In genomic region chrX:77509776-77510175, GRCm38 (mm10) we compare ENCODE assay signal across 8 mouse cellular contexts. TPM values are rescaled to one million over a fixed set of nuclear protein-coding genes. Genes with fewer than 3 reads are reported as not detected.
A peak's percentile ranks its signal among the peaks of the same experiment; 100 is the strongest.
DNase-seq lines count a peak whose midpoint lies in the region; ATAC-seq and TF ChIP-seq lines count a peak whose summit lies in the region.

No protein-coding gene starts in this region.

- H3K9ac ChIP-seq in intestine, postnatal 0 days (ENCODE audit: low read depth, low read length): no peak overlapping the region
- no peak overlapping the region for H3K9ac ChIP-seq in liver, embryonic 16.5 days (ENCODE audit: low read depth, low read length)

- peaks cover 6% of the 10 kb centered on the region; the same call in 1 of the 2 replicates for H3K9me3 ChIP-seq in forebrain, embryonic 10.5 days
- no peaks in the 10 kb centered on the region for H3K9me3 ChIP-seq in intestine, postnatal 0 days (ENCODE audit: control insufficient read depth)
- H3K9me3 ChIP-seq in liver, embryonic 16.5 days (replicated peaks; ENCODE audit: control insufficient read depth, low read length): no peaks in the 10 kb centered on the region

- ATAC-seq in intestine, postnatal 0 days: no peak
- ATAC-seq in liver, embryonic 16.5 days (ENCODE audit: low read depth): no peak

- no peaks in the 10 kb centered on the region for H3K27me3 ChIP-seq in forebrain, embryonic 10.5 days (ENCODE audit: poor library complexity, severe bottlenecking)
- H3K27me3 ChIP-seq in intestine, postnatal 0 days (replicated peaks; ENCODE audit: control insufficient read depth, insufficient read depth, low read length): no peaks in the 10 kb centered on the region
- no peaks in the 10 kb centered on the region for H3K27me3 ChIP-seq in liver, embryonic 16.5 days (ENCODE audit: control insufficient read depth, insufficient read depth, low read depth, low read length)

- no peaks in the 10 kb centered on the region for H3K36me3 ChIP-seq in forebrain, embryonic 10.5 days (replicated peaks)
- H3K36me3 ChIP-seq in intestine, postnatal 0 days (ENCODE audit: control insufficient read depth, insufficient read depth): no peaks in the 10 kb centered on the region
- no peaks in the 10 kb centered on the region for H3K36me3 ChIP-seq in liver, embryonic 16.5 days (ENCODE audit: control insufficient read depth, insufficient read depth)

- 11% methylated on average over 10 of the region's 10 CpGs for WGBS in forebrain, embryonic 10.5 days
- WGBS in intestine, postnatal 0 days: 18% methylated on average over 10 of the region's 10 CpGs
- WGBS in liver, embryonic 16.5 days (ENCODE audit: insufficient replicate concordance): 17% methylated on average over 10 of the region's 10 CpGs

- peak; percentile 16 for DNase-seq in kidney, adult 11 months
- no peak for DNase-seq in kidney, postnatal 14 days
- DNase-seq in forebrain, embryonic 10.5 days (ENCODE audit: extremely low spot score, low spot score): peak; percentile 26
- DNase-seq in right cerebral cortex, adult 2 months (ENCODE audit: low spot score in 2 of 2): peak; percentile 8 to 43
- DNase-seq in ovary, postnatal 36 days (ENCODE audit: low spot score): no peak

- TF ChIP-seq CTCF in bone marrow macrophage, adult 2 months (IDR thresholded peaks at IDR 0.05; ENCODE audit: low read depth, low read length): no peak
- no peak for TF ChIP-seq CTCF in intestine, postnatal 0 days (IDR thresholded peaks at IDR 0.05; ENCODE audit: low read depth)

- peak overlapping the region; percentile 91 for H3K27ac ChIP-seq in bone marrow macrophage, adult 2 months (ENCODE audit: insufficient read depth, low read depth, low read length)
- peak overlapping the region; percentile 96 for H3K27ac ChIP-seq in forebrain, embryonic 10.5 days
- peak overlapping the region; percentile 94 for H3K27ac ChIP-seq in intestine, postnatal 0 days (ENCODE audit: low read depth, low read length)
- H3K27ac ChIP-seq in liver, embryonic 16.5 days (ENCODE audit: low read length): peak overlapping the region; percentile 74; the same call in 1 of the 2 replicates

- peaks cover 11% of the 10 kb centered on the region for H3K4me1 ChIP-seq in bone marrow macrophage, adult 2 months (ENCODE audit: control insufficient read depth, insufficient read depth, low read length)
- H3K4me1 ChIP-seq in forebrain, embryonic 10.5 days: peaks cover 30% of the 10 kb centered on the region
- no peaks in the 10 kb centered on the region for H3K4me1 ChIP-seq in intestine, postnatal 0 days (replicated peaks; ENCODE audit: control insufficient read depth, insufficient read depth, low read length)
- H3K4me1 ChIP-seq in liver, embryonic 16.5 days (ENCODE audit: control insufficient read depth, low read depth, low read length): peaks cover 8% of the 10 kb centered on the region

- TF ChIP-seq POLR2A in bone marrow macrophage, adult 2 months (IDR thresholded peaks at IDR 0.05; ENCODE audit: borderline replicate concordance, low read depth, low read length): no peak

- H3K4me2 ChIP-seq in intestine, postnatal 0 days (replicated peaks; ENCODE audit: low read depth): peak overlapping the region; percentile 67
- H3K4me2 ChIP-seq in liver, embryonic 16.5 days (ENCODE audit: low read depth, low read length): peak overlapping the region; percentile 71

- peak overlapping the region; percentile 63 for H3K4me3 ChIP-seq in bone marrow macrophage, adult 2 months (ENCODE audit: insufficient read depth, low read length)
- peak overlapping the region; percentile 67 for H3K4me3 ChIP-seq in forebrain, embryonic 10.5 days
- H3K4me3 ChIP-seq in intestine, postnatal 0 days (ENCODE audit: low read depth, low read length): peak overlapping the region; percentile 65; the same call in 1 of the 2 replicates
- H3K4me3 ChIP-seq in liver, embryonic 16.5 days (ENCODE audit: low read depth, low read length): peak overlapping the region; percentile 70

RNA-seq across cellular contexts. Expression of gene Tbl1x, which starts 1.0 kb away (rescaled TPM):
- 37.4 and 43.8 TPM in 2 replicates for polyA plus RNA-seq in bone marrow macrophage, adult 2 months (2012; ENCODE audit: insufficient read depth, insufficient read length, missing spikeins)
- polyA plus RNA-seq in forebrain, embryonic 10.5 days (2016; fragmentation: Nextera tagmentation; extraction: Ambion mirVana): 71.4 and 76.7 TPM in 2 replicates
- 22.5 and 24.7 TPM in 2 replicates for polyA plus RNA-seq in intestine, postnatal 0 days (2015; fragmentation: Nextera tagmentation; extraction: Ambion mirVana)
- polyA plus RNA-seq in liver, embryonic 16.5 days (2015; fragmentation: Nextera tagmentation; extraction: Ambion mirVana): 14.5 and 15.3 TPM in 2 replicates

Comparison
In these comparisons a context has a peak if more than half of its experiments do, and no peak if none do; other contexts are left out.
1. DNase-seq: peak in kidney, adult 11 months (single experiment), forebrain, embryonic 10.5 days (single experiment) and right cerebral cortex, adult 2 months (2 of 2); none in kidney, postnatal 14 days (single experiment) and ovary, postnatal 36 days (single experiment).
2. Peak in every context shown above with its lines, with median percentiles within 50 percentile points of each other: H3K27ac ChIP-seq and H3K4me3 ChIP-seq.